Mouse (Mus musculus) heart, adult 18-20 months (tissue): ENCODE measurements at regions not wholly inside any gene's neighbourhood (a gene's known extent, or its start where the extent isn't known, plus 50 kb on each side); places are given as distances from the start of the nearest gene placed in this dataset.

Experiments used
- DNase-seq, 2 experiments: peaks; one replicate each; pipeline ENCODE4 v3.0.0; 2021 to 2022; ENCODE audit warnings: mixed read lengths in 1 of 2

- no peak for DNase-seq
These were observed 271.5 kb downstream of the Matn1 start for GRCm38 (mm10) chr4:131215682-131216081.

GRCm38 (mm10) chr4:131216361-131216760, 272.2 kb downstream of the Matn1 start:
- DNase-seq: no peak

- no peak for DNase-seq
These were observed 272.9 kb downstream of the Matn1 start for GRCm38 (mm10) chr4:131217083-131217482.

GRCm38 (mm10) chr4:131217571-131218155, 273.5 kb downstream of the Matn1 start:
- peak in 1 of 2 experiments; percentile 29 for DNase-seq

GRCm38 (mm10) chr4:131220966-131221365, 276.8 kb downstream of the Matn1 start:
- no peak for DNase-seq

- DNase-seq: peak; percentile 27 to 41
These were observed 286.2 kb downstream of the Matn1 start for GRCm38 (mm10) chr4:131230361-131230760.

GRCm38 (mm10) chr4:131236611-131237031, 292.4 kb downstream of the Matn1 start:
- no peak for DNase-seq

GRCm38 (mm10) chr4:131238591-131238990, 294.4 kb downstream of the Matn1 start:
- DNase-seq: no peak

- DNase-seq: no peak
These were observed 294.9 kb downstream of the Matn1 start for GRCm38 (mm10) chr4:131239132-131239531.

- no peak for DNase-seq
These were observed 296.3 kb downstream of the Matn1 start for GRCm38 (mm10) chr4:131240457-131240856.

GRCm38 (mm10) chr4:131242250-131242649, 298.1 kb downstream of the Matn1 start:
- peak; percentile 11 to 22 for DNase-seq

- peak; percentile 70 to 72 for DNase-seq
These were observed 299.7 kb downstream of the Matn1 start for GRCm38 (mm10) chr4:131243744-131244387.

- peak; percentile 81 to 89 for DNase-seq
These were observed 308.6 kb downstream of the Matn1 start for GRCm38 (mm10) chr4:131252602-131253442.

GRCm38 (mm10) chr4:131253443-131253817, 309.2 kb downstream of the Matn1 start:
- no peak for DNase-seq

GRCm38 (mm10) chr4:131254243-131254642, 310.1 kb downstream of the Matn1 start:
- DNase-seq: peak; percentile 83 to 90

GRCm38 (mm10) chr4:131254691-131255090, 310.5 kb downstream of the Matn1 start:
- peak; percentile 27 to 29 for DNase-seq

- DNase-seq: no peak
These were observed 317.1 kb downstream of the Matn1 start for GRCm38 (mm10) chr4:131261236-131261635.

- no peak for DNase-seq
These were observed 318.7 kb downstream of the Matn1 start for GRCm38 (mm10) chr4:131262909-131263308.

GRCm38 (mm10) chr4:131266764-131267163, 322.6 kb downstream of the Matn1 start:
- DNase-seq: no peak

- DNase-seq: peak; percentile 58 to 59
These were observed 323.6 kb downstream of the Matn1 start for GRCm38 (mm10) chr4:131267760-131268159.

GRCm38 (mm10) chr4:131270192-131270591, 326.0 kb downstream of the Matn1 start:
- peak in 1 of 2 experiments; percentile 30 for DNase-seq

GRCm38 (mm10) chr4:131272060-131272459, 327.9 kb downstream of the Matn1 start:
- no peak for DNase-seq

- DNase-seq: no peak
These were observed 349.4 kb downstream of the Matn1 start for GRCm38 (mm10) chr4:131293560-131293959.
